Comparison of ENCODE assay signal across 33 mouse cellular contexts in genomic region chr5:145098340-145098821, GRCm38 (mm10). TPM values are rescaled to one million over a fixed set of nuclear protein-coding genes. Genes with fewer than 3 reads are reported as not detected.
A peak's percentile ranks its signal among the peaks of the same experiment; 100 is the strongest.
DNase-seq lines count a peak whose midpoint lies in the region; ATAC-seq and TF ChIP-seq lines count a peak whose summit lies in the region.
"Had no signal": no experiment of that assay in that cellular context is flagged by ENCODE, and none has a peak within 500 bp of the region (broad histone marks: within the 10 kb centered on the region; RNA-seq: fewer than 3 reads in every experiment).

No protein-coding gene starts in this region.

- peak; percentile 26; the same call in 1 of the 2 replicates for TF ChIP-seq CTCF in layer of hippocampus, adult 2 months (conservative IDR thresholded peaks at IDR 0.05)

- ATAC-seq in granulocyte monocyte progenitor cell, adult 5-6 weeks (replicated peaks; ENCODE audit: poor library complexity, severe bottlenecking), result peak; percentile 87
- peak; percentile 84 for ATAC-seq in megakaryocyte progenitor cell, adult 5-6 weeks (replicated peaks; ENCODE audit: poor library complexity)
- ATAC-seq: activated CD4-positive, CD25-positive, alpha-beta regulatory T cell, adult 4 months; forebrain, embryonic 16.5 days; intestine, postnatal 0 days; midbrain, embryonic 13.5 days had no signal

- intact Hi-C loops in gastrocnemius, postnatal 36 days (cut with DNase I), result no loop called here
- intact Hi-C loops in left cerebral cortex, postnatal 10 days (cut with DNase I), result no loop called here

- no peak overlapping the region for H3K27ac ChIP-seq in layer of hippocampus, adult 2 months
- H3K27ac ChIP-seq: embryonic facial prominence, embryonic 12.5 days; gastrocnemius, adult 2 months; heart, embryonic 15.5 days; hindbrain, embryonic 13.5 days; left cerebral cortex, adult 2 months; limb, embryonic 13.5 days; liver, embryonic 14.5 days; lung, embryonic 15.5 days; midbrain, embryonic 13.5 days; stomach, embryonic 15.5 days had no signal

- no peak for DNase-seq in layer of hippocampus, adult 2 months (ENCODE audit: low spot score in 2 of 2)
- no peak for DNase-seq in layer of hippocampus, postnatal 25 days (ENCODE audit: extremely low spot score in 1 of 2, low spot score in 1 of 2)
- no peak for DNase-seq in gastrocnemius, postnatal 36 days
- DNase-seq in left cerebral cortex, postnatal 10 days (ENCODE audit: extremely low spot score in 1 of 2, low spot score in 2 of 2), result no peak
- DNase-seq in cerebellum, adult 9-10 months, result no peak
- DNase-seq: adrenal gland, adult 2 months; cerebellum, adult 8-10 months; cerebellum, postnatal 36 days; embryo, embryonic 11 days; gastrocnemius, adult 2 months; kidney, adult 9 months; kidney, postnatal 10 days; right cerebral cortex, postnatal 25 days; thymus, postnatal 14 days had no signal

- H3K4me3 ChIP-seq in layer of hippocampus, adult 2 months, result no peak overlapping the region
- H3K4me3 ChIP-seq: embryonic facial prominence, embryonic 12.5 days; gastrocnemius, adult 2 months; heart, embryonic 15.5 days; hindbrain, embryonic 13.5 days; left cerebral cortex, adult 2 months; limb, embryonic 13.5 days; lung, embryonic 15.5 days; megakaryocyte, embryonic 14.5 days; midbrain, embryonic 13.5 days; stomach, embryonic 15.5 days had no signal

RNA-seq across cellular contexts. Expression of gene Kpna7, which starts 14.6 kb away (rescaled TPM):
- not detected for total RNA-seq in layer of hippocampus, adult 2 months (2021)
- not detected for total RNA-seq in layer of hippocampus, postnatal 25 days (2021)
- not detected in 2 replicates for total RNA-seq in granulocyte monocyte progenitor cell, adult 5-6 weeks (2014; fragmentation: Nextera tagmentation)
- total RNA-seq in granulocyte monocyte progenitor cell, adult 5-6 weeks (2017), result not detected in 2 replicates
- not detected in 2 replicates for total RNA-seq in megakaryocyte progenitor cell, adult 5-6 weeks (2015)
- total RNA-seq in megakaryocyte progenitor cell, adult 5-6 weeks (2017), result not detected in 2 replicates
- total RNA-seq in gastrocnemius, postnatal 36 days (2021), result not detected
- total RNA-seq in left cerebral cortex, postnatal 10 days (2021), result not detected
- total RNA-seq: adrenal gland, adult 2 months; adrenal gland, postnatal 4 days; gastrocnemius, adult 2 months; heart, postnatal 25 days; layer of hippocampus, postnatal 10 days; left cerebral cortex, adult 2 months; left cerebral cortex, postnatal 36 days had no signal

RNA-seq across cellular contexts. Expression of gene Arpc1a, which starts 14.8 kb away (rescaled TPM):
- 100 to 1,000 TPM; 252 to 255 TPM for total RNA-seq in layer of hippocampus, adult 2 months (2021)
- 100 to 1,000 TPM; 257 to 274 TPM for total RNA-seq in layer of hippocampus, postnatal 25 days (2021)
- total RNA-seq in granulocyte monocyte progenitor cell, adult 5-6 weeks (2014; fragmentation: Nextera tagmentation), result 76.8 and 81.1 TPM in 2 replicates
- total RNA-seq in granulocyte monocyte progenitor cell, adult 5-6 weeks (2017), result 42.0 and 48.1 TPM in 2 replicates
- 72.3 and 79.9 TPM in 2 replicates for total RNA-seq in megakaryocyte progenitor cell, adult 5-6 weeks (2015)
- 47.7 and 51.2 TPM in 2 replicates for total RNA-seq in megakaryocyte progenitor cell, adult 5-6 weeks (2017)
- total RNA-seq in gastrocnemius, postnatal 36 days (2021), result 10 to 100 TPM; 25.0 to 26.1 TPM
- 100 to 1,000 TPM; 178 to 190 TPM for total RNA-seq in left cerebral cortex, postnatal 10 days (2021)

RNA-seq across cellular contexts. Expression of gene Arpc1b, which starts 15.6 kb away (rescaled TPM):
- total RNA-seq in layer of hippocampus, adult 2 months (2021), result 10 to 100 TPM; 17.7 to 19.4 TPM
- total RNA-seq in layer of hippocampus, postnatal 25 days (2021), result 10 to 100 TPM; 33.6 to 34.2 TPM
- total RNA-seq in granulocyte monocyte progenitor cell, adult 5-6 weeks (2014; fragmentation: Nextera tagmentation), result 404 and 492 TPM in 2 replicates
- 197 and 242 TPM in 2 replicates for total RNA-seq in granulocyte monocyte progenitor cell, adult 5-6 weeks (2017)
- total RNA-seq in megakaryocyte progenitor cell, adult 5-6 weeks (2015), result 252 and 253 TPM in 2 replicates
- 169 and 205 TPM in 2 replicates for total RNA-seq in megakaryocyte progenitor cell, adult 5-6 weeks (2017)
- total RNA-seq in gastrocnemius, postnatal 36 days (2021), result 10 to 100 TPM; 28.3 to 30.4 TPM
- 10 to 100 TPM; 28.3 to 30.3 TPM for total RNA-seq in left cerebral cortex, postnatal 10 days (2021)

RNA-seq across cellular contexts. Expression of gene Pdap1, which starts 41.7 kb away (rescaled TPM):
- 10 to 100 TPM; 95.2 to 97.8 TPM for total RNA-seq in layer of hippocampus, adult 2 months (2021)
- 100 to 1,000 TPM in 1 of 2 experiments, 10 to 100 TPM in 1; 90.1 to 102 TPM for total RNA-seq in layer of hippocampus, postnatal 25 days (2021)
- total RNA-seq in granulocyte monocyte progenitor cell, adult 5-6 weeks (2014; fragmentation: Nextera tagmentation), result 59.3 and 90.3 TPM in 2 replicates
- total RNA-seq in granulocyte monocyte progenitor cell, adult 5-6 weeks (2017), result 92.6 and 159 TPM in 2 replicates
- 61.3 and 66.9 TPM in 2 replicates for total RNA-seq in megakaryocyte progenitor cell, adult 5-6 weeks (2015)
- total RNA-seq in megakaryocyte progenitor cell, adult 5-6 weeks (2017), result 152 and 264 TPM in 2 replicates
- 10 to 100 TPM; 48.3 to 52.2 TPM for total RNA-seq in gastrocnemius, postnatal 36 days (2021)
- total RNA-seq in left cerebral cortex, postnatal 10 days (2021), result 100 to 1,000 TPM; 106 to 111 TPM

RNA-seq across cellular contexts. Expression of gene Bud31, which starts 41.8 kb away (rescaled TPM):
- 10 to 100 TPM; 67.4 to 73.4 TPM for total RNA-seq in layer of hippocampus, adult 2 months (2021)
- total RNA-seq in layer of hippocampus, postnatal 25 days (2021), result 10 to 100 TPM; 69.5 to 81.9 TPM
- total RNA-seq in granulocyte monocyte progenitor cell, adult 5-6 weeks (2014; fragmentation: Nextera tagmentation), result 108 and 163 TPM in 2 replicates
- 194 and 205 TPM in 2 replicates for total RNA-seq in granulocyte monocyte progenitor cell, adult 5-6 weeks (2017)
- 164 and 217 TPM in 2 replicates for total RNA-seq in megakaryocyte progenitor cell, adult 5-6 weeks (2015)
- 218 and 231 TPM in 2 replicates for total RNA-seq in megakaryocyte progenitor cell, adult 5-6 weeks (2017)
- total RNA-seq in gastrocnemius, postnatal 36 days (2021), result 10 to 100 TPM; 44.3 to 47.0 TPM
- 10 to 100 TPM; 85.7 to 86.1 TPM for total RNA-seq in left cerebral cortex, postnatal 10 days (2021)

Comparison
In these comparisons a context has a peak if more than half of its experiments do, and no peak if none do; other contexts are left out.
1. RNA of gene Arpc1b, which starts 15.6 kb away (total RNA-seq): 197 to 492 TPM in granulocyte monocyte progenitor cell, adult 5-6 weeks and 169 to 253 TPM in megakaryocyte progenitor cell, adult 5-6 weeks; 33.6 to 34.2 TPM in layer of hippocampus, postnatal 25 days, 28.3 to 30.4 TPM in gastrocnemius, postnatal 36 days, 28.3 to 30.3 TPM in left cerebral cortex, postnatal 10 days and 17.7 to 19.4 TPM in layer of hippocampus, adult 2 months; every median in the first group is over 4 times any median in the second.